Mouse (Mus musculus): Measurements from ENCODE around the gene 4930562C15Rik. TPM values are rescaled to one million over a fixed set of nuclear protein-coding genes. Genes with fewer than 3 reads are reported as not detected.

Gene 4930562C15Rik
- not detected in 2 replicates for total RNA-seq (2014; rRNA removed)
- 0.17 TPM in 1 of 2 replicates, not detected in the other for polyA plus RNA-seq (2015; fragmentation: Nextera tagmentation; extraction: Ambion mirVana)

- WGBS = 87% methylated on average over 3 of the region's 3 CpGs
- H3K27me3 ChIP-seq (ENCODE audit: insufficient read depth, low read length) = no peaks in the 10 kb centered on the region
- no peak for TF ChIP-seq CTCF (IDR thresholded peaks at IDR 0.05; ENCODE audit: low read depth)
- DNase-seq (no peak), ATAC-seq (no peak)
- no peak within 1 kb of the TSS for H3K4me3 ChIP-seq (ENCODE audit: low read depth, low read length)
- no peak within 1 kb of the TSS for H3K4me2 ChIP-seq (ENCODE audit: low read depth)
- no peak within 1 kb of the TSS for H3K9ac ChIP-seq
- no peaks in the 10 kb centered on the region for H3K4me1 ChIP-seq (ENCODE audit: insufficient read depth)
- no peaks in the 10 kb centered on the region for H3K36me3 ChIP-seq (ENCODE audit: insufficient read depth)
- no peaks in the 10 kb centered on the region for H3K9me3 ChIP-seq (ENCODE audit: low read length)
- H3K27ac ChIP-seq (ENCODE audit: low read depth, low read length) = no peak within 1 kb of the TSS
These were observed at the start of gene 4930562C15Rik for GRCm38 (mm10) chr16:4835191-4835590. Gene 4930562C15Rik, plus strand, starts transcription at chr16:4835416.

- no peak for TF ChIP-seq CTCF (IDR thresholded peaks at IDR 0.05; ENCODE audit: low read depth)
- H3K36me3 ChIP-seq (ENCODE audit: insufficient read depth) = no peaks in the 10 kb centered on the region
- no peak for DNase-seq
- no peak for ATAC-seq
- H3K9ac ChIP-seq = no peak overlapping the region
- H3K27ac ChIP-seq (ENCODE audit: low read depth, low read length) = no peak overlapping the region
- 38% methylated on average over 4 of the region's 4 CpGs for whole genome bisulfite sequencing
- H3K4me2 ChIP-seq (ENCODE audit: low read depth) = no peak overlapping the region
- no peak overlapping the region for H3K4me3 ChIP-seq (ENCODE audit: low read depth, low read length)
- no peaks in the 10 kb centered on the region for H3K27me3 ChIP-seq (ENCODE audit: insufficient read depth, low read length)
- H3K4me1 ChIP-seq (ENCODE audit: insufficient read depth) = peaks cover 23% of the 10 kb centered on the region
- no peaks in the 10 kb centered on the region for H3K9me3 ChIP-seq (ENCODE audit: low read length)
These were observed 49.5 kb upstream of the 4930562C15Rik start for GRCm38 (mm10) chr16:4785706-4786105.

GRCm38 (mm10) chr16:4788176-4788575 lies 47.0 kb upstream of the 4930562C15Rik start:
- H3K4me2 ChIP-seq (ENCODE audit: low read depth) = peak overlapping the region; percentile 77; the same call in 1 of the 2 replicates

GRCm38 (mm10) chr16:4789311-4789768 lies 45.9 kb upstream of the 4930562C15Rik start:
- DNase-seq (no peak), ATAC-seq (peak; percentile 46)
- peak overlapping the region; percentile 71 for H3K4me3 ChIP-seq (ENCODE audit: low read depth, low read length)
- H3K9me3 ChIP-seq (ENCODE audit: low read length) = no peaks in the 10 kb centered on the region
- WGBS = under 1% methylated on average over 29 of the region's 29 CpGs
- peak overlapping the region; percentile 90 for H3K9ac ChIP-seq
- H3K4me2 ChIP-seq (ENCODE audit: low read depth) = peak overlapping the region; percentile 77
- H3K36me3 ChIP-seq (ENCODE audit: insufficient read depth) = no peaks in the 10 kb centered on the region
- H3K4me1 ChIP-seq (ENCODE audit: insufficient read depth) = peaks cover 18% of the 10 kb centered on the region
- H3K27ac ChIP-seq (ENCODE audit: low read depth, low read length) = peak overlapping the region; percentile 96
- no peak for TF ChIP-seq CTCF (IDR thresholded peaks at IDR 0.05; ENCODE audit: low read depth)
- H3K27me3 ChIP-seq (ENCODE audit: insufficient read depth, low read length) = no peaks in the 10 kb centered on the region

More at GRCm38 (mm10) chr16:4788176-4788575, 47.0 kb upstream of the 4930562C15Rik start:
- Histone ChIP-seq H3K36me3 (ENCODE audit: insufficient read depth) (no peaks in the 10 kb centered on the region), H3K9me3 (ENCODE audit: low read length) (no peaks in the 10 kb centered on the region), H3K9ac (no peak overlapping the region), H3K27me3 (ENCODE audit: insufficient read depth, low read length) (no peaks in the 10 kb centered on the region), H3K27ac (ENCODE audit: low read depth, low read length) (no peak overlapping the region), H3K4me1 (ENCODE audit: insufficient read depth) (peaks cover 18% of the 10 kb centered on the region), H3K4me3 (ENCODE audit: low read depth, low read length) (no peak overlapping the region)
- DNase-seq (no peak), ATAC-seq (no peak)
- no peak for TF ChIP-seq CTCF (IDR thresholded peaks at IDR 0.05; ENCODE audit: low read depth)

- WGBS = 2% methylated on average over 51 of the region's 51 CpGs
- DNase-seq (peak; percentile 98), ATAC-seq (peak; percentile 99)
- H3K27me3 ChIP-seq (ENCODE audit: insufficient read depth, low read length) = no peaks in the 10 kb centered on the region
- H3K4me2 ChIP-seq (ENCODE audit: low read depth) = peak within 1 kb of the TSS; percentile 77
- H3K27ac ChIP-seq (ENCODE audit: low read depth, low read length) = peak within 1 kb of the TSS; percentile 96
- TF ChIP-seq CTCF (IDR thresholded peaks at IDR 0.05; ENCODE audit: low read depth) = peak; percentile 25; the same call in 1 of the 2 replicates
- peak within 1 kb of the TSS; percentile 90 for H3K9ac ChIP-seq
- no peaks in the 10 kb centered on the region for H3K36me3 ChIP-seq (ENCODE audit: insufficient read depth)
- H3K4me3 ChIP-seq (ENCODE audit: low read depth, low read length) = peak within 1 kb of the TSS; percentile 71
- H3K4me1 ChIP-seq (ENCODE audit: insufficient read depth) = peaks cover 18% of the 10 kb centered on the region; the same call in 1 of the 2 replicates
- H3K9me3 ChIP-seq (ENCODE audit: low read length) = no peaks in the 10 kb centered on the region
These were observed 45.2 kb upstream of the 4930562C15Rik start, which contains the start of gene Cdip1 for GRCm38 (mm10) chr16:4789810-4790559. Gene Cdip1, minus strand, starts transcription at chr16:4790292.

DNA sequence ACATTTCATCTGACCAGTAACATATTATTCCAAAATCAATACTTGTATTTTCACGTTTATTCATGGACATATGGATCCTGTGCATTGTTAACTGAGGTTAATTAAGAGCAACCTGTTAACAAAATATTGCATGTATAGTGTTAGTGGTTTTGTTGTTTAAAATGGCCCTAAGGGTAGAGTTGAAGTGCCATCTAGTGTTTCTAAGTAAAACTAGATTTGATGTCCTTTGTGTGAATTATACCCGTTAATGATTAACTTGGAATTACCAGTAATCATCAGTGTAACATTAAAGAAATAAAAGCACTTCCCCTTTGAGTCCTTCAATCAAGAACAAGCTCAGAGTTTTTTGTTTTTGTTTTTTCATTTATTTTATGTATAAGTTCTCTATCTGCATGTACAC lies 43.9 kb upstream of the 4930562C15Rik start:
- DNase-seq = no peak
- no peak overlapping the region for H3K4me2 ChIP-seq (ENCODE audit: low read depth)
- ATAC-seq = no peak
- TF ChIP-seq CTCF (IDR thresholded peaks at IDR 0.05; ENCODE audit: low read depth) = peak; percentile 40
- H3K4me3 ChIP-seq (ENCODE audit: low read depth, low read length) = no peak overlapping the region
- peaks cover 16% of the 10 kb centered on the region; the same call in 1 of the 2 replicates for H3K4me1 ChIP-seq (ENCODE audit: insufficient read depth)
- no peaks in the 10 kb centered on the region for H3K27me3 ChIP-seq (ENCODE audit: insufficient read depth, low read length)
- H3K36me3 ChIP-seq (ENCODE audit: insufficient read depth) = no peaks in the 10 kb centered on the region
- no peak overlapping the region for H3K9ac ChIP-seq
- WGBS = 44% methylated on average over 2 of the region's 2 CpGs
- no peaks in the 10 kb centered on the region for H3K9me3 ChIP-seq (ENCODE audit: low read length)
- H3K27ac ChIP-seq (ENCODE audit: low read depth, low read length) = no peak overlapping the region

DNA sequence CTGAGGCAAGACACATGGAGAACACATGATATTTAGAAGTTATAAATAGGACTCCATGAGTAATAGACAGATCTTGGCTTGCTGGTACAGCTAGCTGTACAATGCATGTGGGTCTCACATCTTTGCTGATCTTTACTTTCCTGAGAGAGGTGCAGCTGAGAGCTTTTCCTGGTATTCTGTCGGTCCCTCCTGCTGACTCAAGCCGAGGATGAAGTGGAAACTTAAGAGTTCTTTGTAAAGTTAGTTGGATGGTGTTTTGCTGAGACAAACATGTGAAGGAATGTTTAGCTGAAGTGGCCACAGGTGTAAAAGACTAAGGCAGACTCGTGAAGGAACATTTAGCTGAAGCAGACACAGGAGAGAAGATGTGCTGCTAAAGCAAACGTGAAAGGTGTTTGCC lies 38.6 kb upstream of the 4930562C15Rik start:
- H3K4me1 ChIP-seq (ENCODE audit: insufficient read depth) = no peaks in the 10 kb centered on the region
- no peak for TF ChIP-seq CTCF (IDR thresholded peaks at IDR 0.05; ENCODE audit: low read depth)
- DNase-seq (no peak), ATAC-seq (no peak)
- H3K9ac ChIP-seq = no peak overlapping the region
- no peak overlapping the region for H3K4me3 ChIP-seq (ENCODE audit: low read depth, low read length)
- no peaks in the 10 kb centered on the region for H3K36me3 ChIP-seq (ENCODE audit: insufficient read depth)
- H3K27me3 ChIP-seq (ENCODE audit: insufficient read depth, low read length) = no peaks in the 10 kb centered on the region
- no peak overlapping the region for H3K4me2 ChIP-seq (ENCODE audit: low read depth)
- 79% methylated on average over 4 of the region's 4 CpGs for WGBS
- no peak overlapping the region for H3K27ac ChIP-seq (ENCODE audit: low read depth, low read length)
- H3K9me3 ChIP-seq (ENCODE audit: low read length) = no peaks in the 10 kb centered on the region
